Mouse (Mus musculus): ENCODE results near the gene Ksr2.

Ksr2 gene

GRCm38 (mm10) chr5:117803551-117803950 is 389.8 kb downstream of the Ksr2 start:
- no peak for DNase-seq

GRCm38 (mm10) chr5:117810930-117811329 is 397.1 kb downstream of the Ksr2 start:
- no peak for DNase-seq

GRCm38 (mm10) chr5:117818800-117819199 is 405.0 kb downstream of the Ksr2 start:
- DNase-seq = peak; percentile 50 to 61

- DNase-seq = no peak
These were observed 406.6 kb downstream of the Ksr2 start for GRCm38 (mm10) chr5:117820445-117820844.

DNA sequence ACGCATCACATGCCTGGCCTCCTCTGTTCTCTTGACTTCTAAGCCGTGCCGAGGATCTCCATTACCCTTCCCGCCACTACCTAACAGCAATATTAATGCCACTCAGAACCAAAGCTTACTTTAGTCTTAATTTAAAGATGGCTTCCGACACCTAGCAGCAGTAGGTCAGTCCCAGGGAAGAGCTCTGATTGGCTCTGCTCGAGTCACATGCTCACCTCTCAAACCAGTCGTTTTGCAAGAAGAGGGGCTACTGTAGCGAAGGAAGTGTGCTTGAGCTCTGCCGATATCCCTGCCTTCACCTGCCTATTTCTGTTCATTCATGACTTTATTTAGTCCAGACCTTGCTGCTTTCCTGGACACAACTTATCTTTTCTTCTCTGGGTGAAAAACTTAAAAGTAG is 410.0 kb downstream of the Ksr2 start:
- no peak for DNase-seq

GRCm38 (mm10) chr5:117824486-117824885 is 410.7 kb downstream of the Ksr2 start:
- DNase-seq = no peak

All from cerebellum, postnatal 14 days (tissue).